Mouse (Mus musculus) liver, embryonic 12.5 days (tissue): ENCODE measurements around the gene Krt23. TPM values are rescaled to one million over a fixed set of nuclear protein-coding genes. Genes with fewer than 3 reads are reported as not detected.

ENCODE experiments used
- ATAC-seq: fragments of 200-750 bp; cut with Nextera tagmentation; 2 replicates; pipeline ENCODE4 v1.8.0; 2017; ENCODE audit warnings: moderate number of reproducible peaks, mild to moderate bottlenecking, moderate library complexity
- H3K27ac ChIP-seq: fragments of 300-500 bp; sonication (generic); 2 replicates; pipeline ENCODE4 v1.5.1; 2016; ENCODE audit warnings: mild to moderate bottlenecking
- H3K27me3 ChIP-seq: fragments of 300-500 bp; sonication (generic); replicated peaks from 2 replicates; pipeline ENCODE4 v1.6.1; 2016; ENCODE audit warnings: mild to moderate bottlenecking, moderate library complexity
- H3K36me3 ChIP-seq: fragments of 300-500 bp; sonication (generic); 2 replicates; pipeline ENCODE4 v1.6.1; 2016; ENCODE audit warnings: mild to moderate bottlenecking, moderate library complexity
- H3K4me1 ChIP-seq: fragments of 300-500 bp; sonication (generic); 2 replicates; pipeline ENCODE4 v1.6.1; 2016
- H3K4me2 ChIP-seq: fragments of 300-500 bp; sonication (generic); 2 replicates; pipeline ENCODE4 v1.6.1; 2016; ENCODE audit warnings: mild to moderate bottlenecking, moderate library complexity
- H3K4me3 ChIP-seq: fragments of 300-500 bp; sonication (generic); 2 replicates; pipeline ENCODE4 v1.5.1; 2016; ENCODE audit warnings: mild to moderate bottlenecking, moderate library complexity
- H3K9ac ChIP-seq: fragments of 300-500 bp; sonication (generic); 2 replicates; pipeline ENCODE4 v1.6.1; 2016; ENCODE audit warnings: mild to moderate bottlenecking, moderate library complexity
- H3K9me3 ChIP-seq: fragments of 300-500 bp; sonication (generic); replicated peaks from 2 replicates; pipeline ENCODE4 v1.6.1; 2016; ENCODE audit warnings: mild to moderate bottlenecking, moderate library complexity
- WGBS: fragments of 180-500 bp; shearing (Covaris S2); methylation state at CpG from one replicate; pipeline ENCODE4 v1.1.7; 2016; ENCODE audit not compliant: insufficient replicate concordance; 5-methylcytosine and 5-hydroxymethylcytosine counted together
- polyA plus RNA-seq: library from polyadenylated mRNA; unstranded; fragments of >200 nt; fragmentation: Nextera tagmentation; extraction: Ambion mirVana; gene quantifications from 2 replicates; pipeline ENCODE4 v1.2.1, GENCODE M21; 2016

The Krt23 gene
- polyA plus RNA-seq: 0.20 and 0.35 TPM in 2 replicates

DNA sequence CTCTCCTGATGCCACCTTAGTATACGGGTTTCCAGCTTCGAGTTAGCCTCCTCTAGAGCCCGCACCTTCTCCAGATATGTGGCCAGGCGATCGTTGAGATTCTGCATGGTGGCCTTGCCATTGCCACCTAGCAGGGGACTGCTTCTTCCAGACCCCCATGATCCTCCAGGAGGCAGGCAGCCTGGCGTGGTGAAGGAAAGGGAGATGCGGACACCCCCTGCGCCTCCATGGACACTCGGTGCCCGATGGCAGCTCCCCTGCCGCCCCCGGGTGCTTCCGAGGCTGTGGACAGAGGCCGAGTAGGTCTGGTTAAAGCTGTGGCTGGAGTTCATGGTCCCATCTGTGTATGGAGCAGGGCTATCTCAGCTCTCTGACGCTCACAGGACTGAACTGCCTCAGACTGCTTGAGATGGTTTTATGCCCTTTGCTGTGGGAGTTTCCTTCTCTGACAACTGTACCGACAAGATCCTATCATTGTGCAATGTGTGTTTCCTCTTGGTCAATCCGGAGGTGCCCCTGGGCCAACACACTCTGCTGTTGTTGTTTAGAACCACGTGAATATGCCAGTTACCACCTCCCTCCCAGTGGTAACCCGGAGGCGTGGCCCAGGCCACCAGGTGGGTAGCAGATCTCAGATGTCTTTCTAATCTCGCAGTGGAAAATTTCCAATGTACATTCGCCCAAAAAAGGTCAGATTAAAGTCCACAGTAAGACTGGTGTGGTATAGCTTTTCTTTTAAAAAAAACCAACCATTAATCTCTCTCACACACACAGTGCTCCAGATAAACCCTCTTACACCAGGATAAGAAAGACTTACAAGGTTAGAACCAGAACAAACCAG lies at the start of gene Krt23:
Krt23 (minus strand) TSS at position 405 of the 841 bp plus-strand sequence.
- no peak for ATAC-seq
- H3K4me2 ChIP-seq: no peak within 1 kb of the TSS
- H3K9me3 ChIP-seq: no peaks in the 10 kb centered on the region
- no peak within 1 kb of the TSS for H3K4me3 ChIP-seq
- no peaks in the 10 kb centered on the region for H3K36me3 ChIP-seq
- no peak within 1 kb of the TSS for H3K27ac ChIP-seq
- H3K4me1 ChIP-seq: no peaks in the 10 kb centered on the region
- no peaks in the 10 kb centered on the region for H3K27me3 ChIP-seq
- 66% methylated on average over 22 of the region's 22 CpGs for WGBS
- no peak within 1 kb of the TSS for H3K9ac ChIP-seq

DNA sequence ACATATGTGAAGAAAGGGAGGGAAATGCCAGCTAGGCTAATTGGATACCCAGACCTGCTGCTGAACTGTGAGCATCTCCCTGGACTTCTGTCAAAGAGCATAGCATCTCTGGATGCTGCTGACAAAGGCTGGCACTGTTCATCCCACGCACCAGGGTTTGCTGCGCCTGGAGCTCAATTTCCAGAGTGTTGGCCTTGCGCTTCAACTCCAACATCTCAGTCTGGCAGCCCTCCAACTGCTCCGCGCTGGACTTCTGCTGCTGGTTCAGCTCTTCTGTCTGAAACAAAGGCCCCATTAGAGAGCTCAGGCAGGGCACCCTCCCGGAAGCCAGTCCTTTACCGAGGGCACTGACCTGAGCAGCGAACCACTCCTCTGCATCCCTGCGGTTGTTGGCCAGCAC lies 46.8 kb upstream of the Krt23 start:
- Histone ChIP-seq H3K4me3 (no peak overlapping the region), H3K4me2 (no peak overlapping the region), H3K9ac (no peak overlapping the region), H3K9me3 (no peaks in the 10 kb centered on the region), H3K36me3 (no peaks in the 10 kb centered on the region), H3K27ac (no peak overlapping the region), H3K4me1 (no peaks in the 10 kb centered on the region), H3K27me3 (no peaks in the 10 kb centered on the region)
- ATAC-seq: no peak
- WGBS: 70% methylated on average over 9 of the region's 9 CpGs

DNA sequence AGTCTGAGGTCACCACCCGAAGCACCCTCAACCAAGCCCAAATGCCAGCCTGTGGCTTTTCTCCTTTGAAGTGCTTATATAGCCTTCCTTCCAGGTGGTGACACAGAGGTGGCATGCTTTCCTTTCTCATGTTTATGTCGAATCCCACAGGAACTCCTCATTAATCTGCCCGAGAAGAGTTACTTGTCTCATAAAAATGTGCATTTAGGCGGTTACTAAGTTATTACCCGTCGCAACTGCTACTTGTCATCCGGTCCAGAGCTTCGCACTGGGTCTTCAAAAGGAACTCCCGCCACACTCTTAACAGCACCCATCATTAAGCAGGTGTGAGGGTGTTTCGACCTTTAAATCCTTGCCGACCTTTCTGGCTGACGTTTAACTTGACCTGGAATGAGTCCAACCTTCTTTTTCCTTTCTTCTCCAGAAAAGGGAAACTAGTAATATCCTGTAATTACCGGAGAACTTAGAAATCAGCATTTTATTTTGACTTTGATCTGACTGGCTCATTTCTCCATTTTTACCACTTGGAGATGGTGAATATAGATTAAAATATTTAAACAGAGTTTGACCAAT lies 28.4 kb upstream of the Krt23 start, which contains the start of gene Krt39:
Krt39 (minus strand) TSS at position 51 of the 573 bp plus-strand sequence.
- no peak within 1 kb of the TSS for H3K4me3 ChIP-seq
- H3K36me3 ChIP-seq: no peaks in the 10 kb centered on the region
- H3K4me1 ChIP-seq: no peaks in the 10 kb centered on the region
- 0 out of 2 replicates have a peak, but pooled peaks cover 3% of the 10 kb centered on the region for H3K9me3 ChIP-seq
- H3K9ac ChIP-seq: no peak within 1 kb of the TSS
- no peak within 1 kb of the TSS for H3K27ac ChIP-seq
- ATAC-seq: no peak
- 73% methylated on average over 13 of the region's 13 CpGs for WGBS
- H3K4me2 ChIP-seq: no peak within 1 kb of the TSS
- no peaks in the 10 kb centered on the region for H3K27me3 ChIP-seq

DNA sequence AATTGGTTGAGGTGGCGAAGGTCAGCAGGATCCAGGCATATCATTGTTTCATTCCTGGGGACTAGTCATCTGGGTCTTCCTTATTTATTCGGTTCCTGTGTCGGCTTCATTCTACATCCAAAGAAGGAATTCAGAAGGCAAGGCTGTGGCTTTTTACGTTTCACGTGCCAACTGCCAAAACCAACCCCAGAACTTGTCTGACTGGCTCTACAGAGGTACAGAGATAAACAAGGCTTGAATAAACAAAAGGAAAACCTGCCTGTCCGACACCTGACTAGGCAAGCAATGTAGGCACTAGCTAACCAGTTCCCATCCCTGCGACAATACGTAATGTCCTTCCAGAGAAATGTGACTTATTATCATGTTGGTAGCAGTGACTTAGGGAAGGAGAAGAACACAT lies 21.2 kb upstream of the Krt23 start:
- H3K36me3 ChIP-seq: no peaks in the 10 kb centered on the region
- no peak for ATAC-seq
- H3K27me3 ChIP-seq: no peaks in the 10 kb centered on the region
- H3K9ac ChIP-seq: no peak overlapping the region
- H3K9me3 ChIP-seq: 0 out of 2 replicates have a peak, but pooled peaks cover 3% of the 10 kb centered on the region
- no peaks in the 10 kb centered on the region for H3K4me1 ChIP-seq
- WGBS: 63% methylated on average over 8 of the region's 8 CpGs
- H3K27ac ChIP-seq: no peak overlapping the region
- H3K4me2 ChIP-seq: no peak overlapping the region
- no peak overlapping the region for H3K4me3 ChIP-seq

DNA sequence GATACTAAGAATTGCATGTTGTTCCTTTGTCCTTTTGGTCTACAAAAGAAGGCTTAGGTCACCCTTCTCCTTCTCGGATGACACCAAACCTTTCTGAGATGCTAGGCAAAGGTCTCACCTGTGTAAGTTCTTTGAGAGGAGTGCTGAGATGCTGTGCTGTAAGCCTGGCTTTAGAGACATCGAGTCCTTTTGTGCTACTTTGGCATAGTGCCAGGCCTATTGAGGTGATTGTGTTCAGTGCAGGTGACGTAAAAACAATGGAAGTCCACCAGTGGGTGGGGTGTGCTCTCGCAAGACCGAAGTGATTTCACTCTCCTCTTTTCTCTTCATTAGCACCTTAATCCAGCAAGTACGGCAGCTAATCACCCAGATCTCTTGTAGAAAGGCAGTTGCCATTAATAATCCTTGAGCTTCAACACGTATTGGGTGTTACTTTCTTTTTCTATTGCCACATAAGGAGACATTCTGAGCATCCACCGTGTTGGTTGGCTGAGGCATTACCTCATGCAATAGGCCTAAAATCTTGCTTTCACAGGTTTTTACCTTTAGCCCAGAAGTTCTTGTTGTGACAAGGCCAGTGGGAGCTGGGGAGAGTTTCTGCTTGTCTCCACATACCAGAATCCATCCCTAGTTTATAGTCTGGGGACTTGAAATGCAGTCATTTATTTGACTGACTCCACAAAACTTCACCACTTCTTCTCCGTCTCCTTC lies 7.3 kb upstream of the Krt23 start:
- no peaks in the 10 kb centered on the region for H3K36me3 ChIP-seq
- no peak overlapping the region for H3K27ac ChIP-seq
- no peak overlapping the region for H3K4me2 ChIP-seq
- H3K4me1 ChIP-seq: no peaks in the 10 kb centered on the region
- H3K9me3 ChIP-seq: no peaks in the 10 kb centered on the region
- no peak overlapping the region for H3K9ac ChIP-seq
- no peak overlapping the region for H3K4me3 ChIP-seq
- ATAC-seq: no peak
- WGBS: 70% methylated on average over 9 of the region's 9 CpGs
- H3K27me3 ChIP-seq: no peaks in the 10 kb centered on the region

DNA sequence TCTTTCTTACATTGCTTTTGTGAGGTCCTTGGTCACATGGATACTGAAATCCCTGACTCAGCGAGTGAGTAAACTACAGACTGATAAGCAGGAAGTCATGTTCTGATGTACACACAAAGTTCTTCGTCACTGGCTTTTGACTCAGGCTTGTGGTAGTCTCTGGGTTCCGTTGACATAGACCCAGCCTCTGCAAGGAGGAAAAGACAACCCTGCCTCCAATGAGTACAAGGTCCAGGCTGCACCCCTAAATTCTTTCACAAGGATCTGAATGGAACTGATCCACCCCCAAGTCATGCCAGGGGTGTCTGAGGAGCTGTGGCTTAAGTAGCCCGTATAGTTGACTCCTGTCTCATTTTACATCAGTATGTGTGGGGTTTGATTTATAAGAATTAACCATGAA lies 3.5 kb upstream of the Krt23 start:
- Histone ChIP-seq H3K27ac (no peak overlapping the region), H3K4me3 (no peak overlapping the region), H3K4me1 (no peaks in the 10 kb centered on the region), H3K9ac (no peak overlapping the region), H3K9me3 (no peaks in the 10 kb centered on the region), H3K27me3 (no peaks in the 10 kb centered on the region), H3K4me2 (no peak overlapping the region), H3K36me3 (no peaks in the 10 kb centered on the region)
- ATAC-seq: no peak
- 63% methylated on average over 4 of the region's 4 CpGs for WGBS

DNA sequence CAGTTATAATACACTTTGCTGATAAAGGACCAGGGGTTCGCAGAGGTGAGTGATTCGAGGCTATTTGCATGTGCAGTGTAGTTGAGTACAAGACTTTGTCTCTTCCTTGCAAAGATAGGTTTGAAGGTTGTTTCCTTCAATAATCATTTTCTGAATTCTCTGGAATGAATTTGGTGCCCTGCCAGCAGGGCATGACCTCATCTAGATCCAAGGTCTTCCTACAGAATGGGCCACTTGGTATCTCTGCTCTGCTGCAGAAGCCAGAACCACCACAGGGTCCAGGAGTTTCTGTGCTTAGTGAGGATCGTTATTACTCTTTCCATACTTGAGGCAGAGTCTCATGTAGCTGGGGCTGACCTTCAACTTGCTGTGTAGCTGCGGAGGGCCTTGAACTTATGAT lies 1.8 kb upstream of the Krt23 start:
- H3K4me2 ChIP-seq: no peak overlapping the region
- no peaks in the 10 kb centered on the region for H3K9me3 ChIP-seq
- H3K27me3 ChIP-seq: no peaks in the 10 kb centered on the region
- no peak overlapping the region for H3K4me3 ChIP-seq
- H3K36me3 ChIP-seq: no peaks in the 10 kb centered on the region
- H3K4me1 ChIP-seq: no peaks in the 10 kb centered on the region
- no peak overlapping the region for H3K9ac ChIP-seq
- ATAC-seq: no peak
- 52% methylated on average over 4 of the region's 4 CpGs for WGBS
- H3K27ac ChIP-seq: no peak overlapping the region

DNA sequence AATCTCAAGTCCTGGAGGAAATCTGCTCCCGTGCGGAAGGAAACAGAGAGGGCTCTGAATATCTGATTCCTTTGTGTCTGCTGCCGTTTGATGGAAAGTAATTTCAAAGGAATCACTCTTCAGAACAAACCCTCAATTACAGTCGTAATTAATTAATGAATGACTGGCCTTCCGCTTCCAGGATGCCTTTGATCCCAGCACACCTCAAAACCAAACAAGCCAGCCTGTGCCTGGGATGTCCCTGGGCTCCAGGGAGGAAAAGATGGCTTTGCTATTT lies 575 bp upstream of the Krt23 start:
- Histone ChIP-seq H3K4me2 (no peak overlapping the region), H3K4me1 (no peaks in the 10 kb centered on the region), H3K9ac (no peak overlapping the region), H3K27me3 (no peaks in the 10 kb centered on the region), H3K36me3 (no peaks in the 10 kb centered on the region), H3K27ac (no peak overlapping the region), H3K9me3 (no peaks in the 10 kb centered on the region), H3K4me3 (no peak overlapping the region)
- WGBS: 54% methylated on average over 5 of the region's 5 CpGs
- ATAC-seq: no peak

DNA sequence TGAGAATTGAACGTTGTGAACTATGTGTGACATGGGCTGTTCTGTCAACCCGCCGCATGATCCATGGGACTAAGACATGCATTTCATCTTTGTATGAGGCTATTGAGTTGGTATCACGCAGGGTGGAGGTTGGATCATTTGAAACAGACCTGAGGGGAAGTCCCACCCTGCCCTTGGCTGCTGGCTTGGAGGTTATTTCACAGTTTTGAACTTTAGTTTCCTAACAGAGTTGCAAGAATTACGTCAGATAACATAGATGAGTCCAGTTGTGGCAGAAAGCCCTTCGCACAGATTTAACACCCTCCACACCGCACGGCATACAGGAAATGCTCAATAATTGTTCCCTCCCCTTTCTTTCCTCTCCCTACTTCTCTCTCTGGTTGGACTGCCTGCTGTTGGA lies 1.9 kb downstream of the Krt23 start:
- Histone ChIP-seq H3K4me1 (no peaks in the 10 kb centered on the region), H3K4me3 (no peak overlapping the region), H3K27ac (no peak overlapping the region), H3K9ac (no peak overlapping the region), H3K27me3 (no peaks in the 10 kb centered on the region), H3K9me3 (no peaks in the 10 kb centered on the region), H3K36me3 (no peaks in the 10 kb centered on the region), H3K4me2 (no peak overlapping the region)
- no peak for ATAC-seq
- 70% methylated on average over 8 of the region's 8 CpGs for WGBS

DNA sequence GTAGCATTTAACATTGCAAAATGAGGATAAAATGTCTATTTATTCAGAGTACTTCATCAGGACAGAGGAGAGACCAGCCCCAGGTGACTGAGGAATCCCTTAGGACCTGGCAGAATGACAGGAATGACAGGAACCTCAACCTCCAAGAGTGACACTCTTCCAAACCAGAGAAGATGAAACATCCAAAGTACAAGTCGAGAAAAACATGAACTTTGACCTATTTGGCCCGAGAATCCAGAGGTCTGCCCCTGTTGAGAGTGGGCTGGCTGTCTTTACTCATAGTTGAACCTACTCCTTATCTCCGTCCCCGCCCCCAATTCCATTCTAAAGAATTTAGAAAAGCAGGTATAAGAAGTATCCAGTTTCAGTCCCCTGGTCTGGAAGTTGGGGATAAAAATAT lies 2.3 kb downstream of the Krt23 start:
- no peak overlapping the region for H3K9ac ChIP-seq
- ATAC-seq: no peak
- no peak overlapping the region for H3K27ac ChIP-seq
- H3K27me3 ChIP-seq: no peaks in the 10 kb centered on the region
- no peaks in the 10 kb centered on the region for H3K4me1 ChIP-seq
- H3K4me2 ChIP-seq: no peak overlapping the region
- H3K4me3 ChIP-seq: no peak overlapping the region
- 54% methylated on average over 4 of the region's 4 CpGs for WGBS
- H3K36me3 ChIP-seq: no peaks in the 10 kb centered on the region
- H3K9me3 ChIP-seq: no peaks in the 10 kb centered on the region

DNA sequence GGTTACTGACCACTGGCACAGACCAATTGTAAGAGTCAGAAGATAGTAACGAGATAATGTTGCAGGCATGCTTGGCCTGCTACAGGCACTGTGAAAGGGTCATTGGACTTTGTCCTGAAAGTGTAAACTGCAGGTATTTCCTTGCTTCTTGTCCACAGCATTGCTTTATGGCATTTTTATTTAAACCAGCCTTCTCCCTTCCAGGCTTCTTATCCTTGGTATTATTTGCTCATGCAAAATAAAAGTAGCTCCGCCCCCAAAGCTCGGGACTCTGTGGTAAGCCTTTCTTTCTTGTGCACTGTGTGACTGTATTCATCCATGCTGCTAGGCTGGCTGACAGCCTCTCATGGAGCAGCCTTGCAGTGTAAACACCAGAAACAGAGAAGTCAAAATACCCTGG lies 3.7 kb downstream of the Krt23 start:
- no peak overlapping the region for H3K4me3 ChIP-seq
- H3K9ac ChIP-seq: no peak overlapping the region
- H3K9me3 ChIP-seq: no peaks in the 10 kb centered on the region
- WGBS: 57% methylated on average over 3 of the region's 3 CpGs
- H3K27ac ChIP-seq: no peak overlapping the region
- H3K27me3 ChIP-seq: no peaks in the 10 kb centered on the region
- H3K36me3 ChIP-seq: no peaks in the 10 kb centered on the region
- no peaks in the 10 kb centered on the region for H3K4me1 ChIP-seq
- ATAC-seq: no peak
- no peak overlapping the region for H3K4me2 ChIP-seq

DNA sequence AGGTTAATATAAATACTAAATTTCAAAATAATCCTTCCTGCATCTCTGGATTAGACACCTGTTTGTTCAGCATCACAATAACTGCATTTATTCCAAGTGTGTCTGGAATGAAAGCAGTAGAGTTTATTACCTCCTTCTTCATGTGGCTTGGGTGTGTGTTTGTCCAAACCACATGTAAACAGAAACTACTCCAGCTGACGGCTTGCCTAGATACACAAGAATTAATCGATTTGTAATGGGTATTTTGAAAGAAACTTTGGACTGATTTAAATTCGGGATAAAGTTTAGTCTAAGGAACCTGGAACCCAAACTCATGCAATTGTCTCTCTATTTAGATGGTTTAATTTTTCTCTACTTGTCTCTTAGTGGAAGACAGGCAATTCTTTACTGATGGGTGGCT lies 18.0 kb downstream of the Krt23 start:
- Histone ChIP-seq H3K9ac (no peak overlapping the region), H3K27me3 (no peaks in the 10 kb centered on the region), H3K27ac (no peak overlapping the region), H3K4me2 (no peak overlapping the region), H3K4me3 (no peak overlapping the region), H3K9me3 (no peaks in the 10 kb centered on the region), H3K36me3 (no peaks in the 10 kb centered on the region), H3K4me1 (no peaks in the 10 kb centered on the region)
- no peak for ATAC-seq
- WGBS: 61% methylated on average over 3 of the region's 3 CpGs
